Mouse (Mus musculus) testis, adult 2 months (tissue): ENCODE measurements around the gene Gm4707.
"Not testable (repeated sequence)": the region's sequence is repeated elsewhere in the genome, so short reads cannot be mapped to it uniquely, and the experiment has no call there.

ENCODE experiments used
- CTCF ChIP-seq: fragments of 200-500 bp; IDR thresholded peaks from 2 replicates; pipeline ENCODE4 v1.5.1; 2012; ENCODE audit warnings: low read depth, mild to moderate bottlenecking, inconsistent platforms, low read length, moderate library complexity; ENCODE audit not compliant: control insufficient read depth, insufficient read depth, insufficient replicate concordance
- POLR2A ChIP-seq: fragments of 200-500 bp; IDR thresholded peaks from 2 replicates; pipeline ENCODE4 v1.6.1; 2012; ENCODE audit warnings: low read depth, mild to moderate bottlenecking, inconsistent platforms, low read length, moderate library complexity; ENCODE audit not compliant: control insufficient read depth

DNA sequence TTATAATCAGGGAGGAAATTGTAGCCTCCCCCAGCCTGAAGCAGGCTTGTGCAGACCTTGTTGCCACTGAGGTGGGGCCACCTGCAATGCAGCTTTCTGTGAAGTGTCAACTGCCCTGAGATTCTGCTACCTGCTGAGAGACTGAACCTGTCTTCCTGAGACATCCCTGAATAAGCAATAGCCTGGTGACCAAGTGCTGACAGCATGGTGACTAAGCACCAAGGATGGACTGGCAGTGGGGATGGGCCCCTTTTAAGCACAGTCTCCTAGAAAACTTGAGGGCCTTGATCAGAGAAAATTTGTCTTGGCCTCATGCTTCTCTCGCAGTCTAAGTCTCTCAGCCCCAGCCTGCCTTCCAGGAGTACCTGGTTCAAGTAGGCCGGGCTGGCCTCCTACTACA lies 37.2 kb downstream of the Gm4707 start:
- TF ChIP-seq CTCF, POLR2A: not testable (repeated sequence)
